Mouse (Mus musculus): ENCODE data around the gene Zfp609.

Zfp609 gene

DNA sequence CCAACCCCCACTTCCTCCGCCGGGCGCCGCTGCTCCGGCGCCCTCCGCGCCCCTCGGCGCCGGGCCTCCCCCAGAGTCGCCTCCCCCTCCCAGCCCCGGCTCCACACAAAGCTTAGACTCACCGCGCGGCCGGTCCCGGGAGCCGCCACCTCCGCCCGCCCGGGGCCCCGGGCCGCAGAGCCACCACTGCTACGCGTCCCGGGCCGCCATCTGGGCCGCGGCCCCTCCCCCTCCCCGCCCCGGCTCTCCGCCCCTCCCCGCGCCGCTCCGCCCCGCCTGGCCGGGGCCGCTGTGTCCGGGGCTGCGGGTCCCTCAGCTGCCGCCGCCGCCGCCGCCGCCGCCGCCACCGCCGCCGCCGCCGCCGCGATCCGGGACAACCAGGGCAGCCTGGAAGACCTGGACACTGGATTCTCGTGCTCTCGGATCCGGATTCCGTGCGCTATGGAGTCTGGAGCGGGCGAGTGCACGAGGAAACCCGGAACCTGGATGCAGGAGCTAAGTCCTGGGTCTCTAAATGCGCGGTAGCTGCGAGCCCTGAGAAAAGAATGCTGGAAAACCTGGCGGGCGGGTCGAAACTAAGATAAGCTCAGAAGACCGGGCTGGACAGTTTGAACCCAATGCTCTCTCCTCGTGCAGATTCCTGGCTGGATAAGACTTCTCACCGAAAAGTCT lies at the start of gene Zfp609:
Zfp609 (minus strand) TSS at position 221 of the 672 bp plus-strand sequence.
- in situ Hi-C loops (cut with MboI, MseI) = no loop called here

DNA sequence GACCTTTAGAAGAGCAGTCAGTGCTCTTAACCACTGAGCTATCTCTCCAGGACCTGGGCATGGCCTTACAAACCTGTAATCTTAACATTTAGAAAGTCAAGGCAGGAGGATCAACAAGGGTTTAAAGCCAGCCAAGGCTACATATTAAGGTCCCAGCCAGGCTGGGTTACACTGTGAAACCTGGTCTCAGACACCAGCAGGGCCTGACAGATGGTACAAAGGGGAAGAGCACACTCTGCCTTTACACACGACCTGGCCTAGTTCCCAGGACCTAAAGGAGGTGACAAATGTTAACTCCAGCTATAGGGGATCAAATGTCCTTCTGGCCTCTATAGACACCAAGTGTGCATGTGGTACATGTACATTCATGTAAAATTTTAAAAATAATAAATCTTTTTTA lies 32.3 kb upstream of the Zfp609 start:
- in situ Hi-C loops (cut with MboI, MseI) = no loop called here

DNA sequence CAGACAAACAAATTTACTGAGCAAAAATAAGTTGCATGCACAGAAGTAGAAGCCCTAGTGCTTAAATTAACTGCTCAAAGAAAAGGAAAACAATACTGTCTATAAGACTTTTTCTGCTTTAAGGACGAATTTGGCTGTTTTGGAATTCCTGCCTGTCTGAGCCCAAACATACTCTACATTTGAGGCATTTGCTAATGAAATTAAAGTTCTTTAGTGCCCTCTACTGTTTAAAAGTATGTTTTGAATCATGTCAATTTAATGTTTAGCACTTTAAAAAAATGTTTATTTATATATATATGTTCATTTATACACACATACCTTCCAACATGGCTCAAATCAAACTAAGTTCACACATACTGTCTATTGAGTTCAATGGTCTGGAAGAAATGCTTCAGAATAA lies 22.8 kb upstream of the Zfp609 start:
- in situ Hi-C loops (cut with MboI, MseI) = no loop called here

DNA sequence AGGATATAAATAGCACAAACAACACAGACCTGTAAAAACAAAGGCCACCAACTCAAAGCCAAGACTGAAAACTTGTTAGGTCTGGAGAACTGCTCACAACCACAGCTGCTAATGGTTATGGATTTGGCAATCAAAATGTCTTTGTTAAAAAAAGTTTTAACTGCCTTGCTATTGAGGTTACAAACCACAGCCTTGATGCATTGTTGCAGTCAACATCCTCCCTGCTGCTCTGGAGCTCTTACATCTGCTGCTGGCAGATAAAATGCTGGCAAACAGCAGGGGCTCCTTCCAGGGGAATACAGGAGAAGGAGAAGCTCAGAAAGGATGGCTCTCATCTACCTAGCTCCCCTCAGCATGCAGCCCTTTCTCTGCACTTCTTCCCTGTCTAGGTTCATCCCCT lies 20.8 kb upstream of the Zfp609 start:
- in situ Hi-C loops (cut with MboI, MseI) = loop anchor here (5.0 kb wide), 1 partner anchor 96 kb away; no protein-coding TSS in a partner anchor

DNA sequence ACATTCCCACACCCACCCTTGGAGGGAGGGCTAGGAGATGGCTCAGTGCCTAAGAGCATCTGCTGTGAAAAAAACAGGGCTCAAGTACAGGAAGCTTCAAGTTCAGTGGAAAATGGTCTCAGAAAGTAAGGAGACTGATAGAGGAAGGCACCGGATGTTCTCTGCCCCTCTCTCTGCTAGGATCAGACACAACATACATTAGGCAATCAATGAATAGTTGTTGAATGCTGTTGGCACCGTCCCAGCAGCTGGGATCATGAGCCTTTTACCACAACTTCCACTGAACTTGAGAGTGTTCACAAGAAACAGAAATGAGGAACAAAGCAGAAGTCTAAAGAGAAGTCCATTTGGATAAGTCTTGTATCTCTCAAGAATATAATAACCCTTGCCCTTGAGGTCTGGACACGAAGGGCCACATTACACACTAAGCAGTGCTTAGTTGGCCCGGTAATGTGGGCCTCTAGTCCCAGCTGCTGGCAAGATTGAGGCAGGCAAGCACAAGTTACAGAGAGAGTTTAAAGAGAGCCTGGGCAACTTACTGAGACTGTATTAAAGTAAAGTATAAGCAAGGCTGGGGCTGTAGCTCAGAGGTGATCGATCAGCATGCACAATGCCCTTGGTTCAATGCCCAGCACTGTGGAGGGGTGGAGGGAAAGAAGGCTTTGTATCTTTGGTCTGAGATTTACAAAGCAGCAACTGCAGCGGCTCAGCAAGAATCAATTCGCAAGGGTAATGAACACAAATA lies 17.2 kb upstream of the Zfp609 start:
- in situ Hi-C loops (cut with MboI, MseI) = loop anchor here (5.0 kb wide), 1 partner anchor 92 kb away; no protein-coding TSS in a partner anchor

DNA sequence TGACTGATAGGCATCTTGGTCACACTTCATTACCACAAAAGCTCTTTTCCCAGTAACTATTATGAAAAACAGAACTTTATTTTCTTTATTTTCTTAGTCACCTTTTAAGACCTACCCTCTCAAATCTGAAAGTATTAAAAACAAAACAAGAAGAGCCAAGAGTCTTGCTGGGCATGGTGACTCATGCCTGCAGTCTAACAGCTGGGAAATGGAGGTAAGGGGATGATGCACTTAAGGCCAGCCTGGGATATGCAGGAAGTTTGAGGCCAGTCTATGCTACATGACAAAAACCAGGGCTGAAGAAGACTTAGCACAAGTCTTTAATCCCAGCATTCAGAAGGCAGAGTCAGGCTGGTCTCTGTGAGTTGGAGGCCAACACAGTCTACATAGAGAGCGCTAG lies 12.5 kb upstream of the Zfp609 start:
- in situ Hi-C loops (cut with MboI, MseI) = no loop called here

DNA sequence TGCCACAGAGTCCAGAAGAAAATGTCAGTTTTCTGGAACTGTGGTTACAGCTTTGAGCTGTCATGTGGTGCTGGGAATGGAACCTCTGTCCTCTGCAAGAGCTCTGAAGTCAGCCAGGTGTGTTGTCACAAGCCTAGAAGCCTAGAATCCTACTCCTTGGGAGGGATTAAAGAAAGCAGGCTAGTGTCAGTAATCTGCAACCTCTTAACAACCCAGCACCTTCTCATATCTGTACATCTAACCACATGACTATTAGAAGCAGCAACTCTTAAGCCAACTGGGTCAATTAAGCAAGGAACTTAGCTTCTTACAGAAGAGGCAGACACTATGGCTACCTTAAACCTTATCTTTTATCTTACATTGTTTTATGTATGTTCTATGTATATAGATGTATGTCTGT lies 9.6 kb upstream of the Zfp609 start:
- in situ Hi-C loops (cut with MboI, MseI) = no loop called here

DNA sequence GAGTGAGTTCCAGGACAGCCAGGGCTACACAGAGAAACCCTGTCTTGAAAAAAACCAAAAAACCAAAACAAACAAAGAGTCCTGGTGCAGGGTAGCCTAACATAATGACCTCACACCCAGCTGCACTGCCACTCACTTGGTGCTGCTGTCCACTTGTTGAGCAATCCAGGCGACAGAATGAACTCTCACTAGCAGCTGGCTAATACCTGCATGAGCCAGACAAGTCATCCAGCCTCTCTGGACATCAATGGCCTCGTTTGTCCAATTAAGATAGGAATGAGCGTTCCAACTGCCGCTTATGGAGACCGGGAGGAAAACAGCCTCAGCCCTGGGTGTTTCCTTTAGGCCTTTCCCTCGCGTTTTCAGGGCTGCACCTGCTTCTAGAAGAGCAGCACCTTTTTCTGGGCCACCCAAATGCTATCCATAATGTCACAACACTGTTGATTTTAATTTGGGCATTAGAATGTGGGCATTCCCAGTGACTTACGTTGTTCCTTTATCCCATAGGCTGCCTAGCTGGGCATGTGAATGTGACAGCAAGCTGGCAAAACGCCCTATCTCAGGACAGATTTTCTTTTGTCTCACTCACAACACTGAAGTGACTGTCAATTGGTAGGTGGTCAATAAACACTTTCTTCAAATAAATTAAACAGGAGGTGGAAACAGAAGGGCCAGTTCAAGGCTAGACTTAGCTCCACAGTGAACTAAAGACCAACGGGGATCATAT lies 7.4 kb upstream of the Zfp609 start:
- in situ Hi-C loops (cut with MboI, MseI) = no loop called here

DNA sequence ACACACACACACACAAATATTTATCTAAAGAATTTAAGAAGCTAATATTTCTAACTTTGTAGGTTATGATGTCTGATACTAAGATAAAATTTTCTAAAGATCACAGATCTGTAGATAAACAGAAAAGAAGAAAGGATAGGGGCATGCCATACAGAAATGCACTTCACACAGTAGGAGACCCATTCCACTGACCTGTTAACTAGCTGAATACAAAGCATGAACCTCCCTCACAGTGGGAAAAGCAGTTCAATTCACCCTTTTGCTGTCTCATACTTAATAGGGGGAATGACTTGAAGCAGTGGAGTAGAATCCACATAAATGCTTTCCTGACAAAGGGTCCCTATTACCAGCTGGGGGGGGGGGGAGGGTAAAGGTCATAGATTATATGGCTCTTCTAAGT lies 6.3 kb upstream of the Zfp609 start:
- in situ Hi-C loops (cut with MboI, MseI) = no loop called here

DNA sequence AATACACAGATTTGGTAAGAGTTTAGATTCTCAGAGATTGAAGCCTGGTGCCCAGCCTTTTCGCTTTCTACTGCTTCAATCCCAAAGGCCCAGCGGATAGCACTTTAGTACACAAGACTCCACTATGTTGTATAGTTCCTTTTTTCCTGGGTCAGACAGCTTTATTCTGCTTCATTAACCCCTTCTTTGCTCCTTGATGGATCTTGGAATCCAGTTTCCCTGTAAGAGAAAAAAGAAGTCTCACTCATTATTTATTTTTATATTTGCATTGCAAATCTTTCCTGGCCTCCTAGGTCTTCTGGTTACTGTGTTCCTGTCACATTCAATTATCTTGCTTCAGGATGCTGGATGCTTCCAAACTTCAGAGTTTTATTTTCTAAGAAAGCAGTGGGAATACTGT lies 5.9 kb upstream of the Zfp609 start:
- in situ Hi-C loops (cut with MboI, MseI) = no loop called here

DNA sequence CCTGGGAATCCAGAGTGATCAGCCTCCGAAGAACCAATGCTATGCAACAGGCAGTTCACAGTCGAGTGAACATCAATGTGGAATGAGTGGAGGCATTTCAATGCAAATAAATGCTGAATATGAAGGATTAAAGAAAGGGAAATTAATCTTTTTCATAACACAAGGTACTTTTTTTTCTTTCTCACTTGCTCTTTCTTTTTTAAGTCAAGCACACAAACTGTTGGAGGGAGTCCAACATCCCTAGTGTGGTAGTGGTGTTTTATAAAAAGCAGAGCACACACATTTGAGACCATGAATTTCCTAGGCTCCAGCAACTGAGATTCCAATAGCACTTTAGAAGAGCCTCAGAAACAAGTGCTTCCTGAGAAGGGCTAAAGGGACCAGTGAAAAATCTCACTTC lies 4.7 kb upstream of the Zfp609 start:
- in situ Hi-C loops (cut with MboI, MseI) = no loop called here

DNA sequence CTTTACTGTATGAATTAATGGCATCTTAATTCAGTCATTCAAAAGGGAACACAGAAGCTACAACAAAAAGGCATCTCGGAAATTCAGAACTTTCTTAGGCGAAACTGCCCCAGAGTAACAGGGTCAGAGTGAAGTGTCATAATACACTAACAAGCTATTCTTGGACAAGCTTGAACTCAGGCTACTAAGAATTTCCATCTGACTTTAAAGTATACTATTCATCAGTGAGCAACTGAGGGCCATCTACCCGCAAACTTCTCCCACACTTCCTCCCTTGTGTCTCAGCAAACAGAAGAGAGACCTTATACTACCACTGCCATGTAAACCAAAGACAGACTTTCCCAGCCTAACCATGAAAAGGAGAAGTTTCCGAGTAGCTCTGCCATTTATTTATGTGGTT lies 3.8 kb upstream of the Zfp609 start:
- in situ Hi-C loops (cut with MboI, MseI) = no loop called here

DNA sequence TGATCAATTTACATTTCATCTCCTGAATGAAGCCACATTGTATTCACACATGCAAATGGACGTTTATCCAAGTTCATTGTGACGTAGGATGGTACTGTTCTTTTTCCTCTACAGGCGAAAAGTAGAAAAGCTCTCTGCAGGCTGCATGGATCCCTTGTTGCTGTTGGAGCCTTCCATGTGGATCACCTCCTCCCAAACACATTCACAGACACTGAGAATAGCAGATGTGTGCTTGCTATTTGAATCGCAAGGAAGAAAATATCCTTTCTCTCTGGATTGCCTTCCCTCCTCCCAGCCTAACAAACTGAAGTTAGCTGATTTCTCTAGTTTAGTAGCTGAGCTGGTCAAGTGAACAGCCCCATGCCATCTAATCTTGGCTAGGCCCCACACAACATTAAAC lies 2.9 kb upstream of the Zfp609 start:
- in situ Hi-C loops (cut with MboI, MseI) = no loop called here

DNA sequence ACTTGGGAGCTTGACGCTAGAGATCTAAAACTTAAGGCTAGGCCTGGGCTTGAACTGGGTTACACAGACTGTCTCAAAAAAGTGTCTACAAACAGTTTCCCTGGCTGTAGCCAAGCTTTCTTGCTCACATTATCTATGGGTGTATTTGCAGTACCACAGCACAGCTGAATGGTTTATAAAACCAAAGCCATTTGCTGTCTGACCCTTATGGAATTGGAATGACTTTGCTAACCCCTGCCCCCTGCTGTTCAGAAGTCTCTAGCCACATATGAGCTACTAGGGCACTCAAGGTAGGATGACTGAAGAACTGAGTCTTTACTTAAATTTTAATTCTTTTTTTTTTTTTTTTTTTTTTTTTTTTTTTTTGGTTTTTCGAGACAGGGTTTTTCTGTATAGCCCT lies 2.0 kb upstream of the Zfp609 start:
- in situ Hi-C loops (cut with MboI, MseI) = no loop called here

DNA sequence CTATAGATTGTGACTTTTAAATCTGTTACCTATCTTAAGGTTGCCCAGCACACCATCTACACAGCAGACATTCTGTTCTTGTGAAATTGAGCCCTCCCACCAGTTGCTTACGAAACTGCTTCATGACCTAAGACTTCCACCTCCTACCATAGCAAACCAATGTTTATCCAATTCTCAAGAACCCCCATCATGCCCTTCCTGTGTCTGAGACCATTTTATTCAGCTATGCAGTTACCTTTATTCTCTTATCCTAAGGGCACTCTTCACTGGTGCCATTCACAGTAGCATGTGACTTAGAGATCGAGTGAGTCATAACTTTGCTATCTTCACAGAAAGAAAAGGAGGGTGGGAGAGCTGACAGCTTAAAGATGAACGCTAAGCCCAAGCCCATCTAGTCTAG lies 1.1 kb upstream of the Zfp609 start:
- in situ Hi-C loops (cut with MboI, MseI) = no loop called here

DNA sequence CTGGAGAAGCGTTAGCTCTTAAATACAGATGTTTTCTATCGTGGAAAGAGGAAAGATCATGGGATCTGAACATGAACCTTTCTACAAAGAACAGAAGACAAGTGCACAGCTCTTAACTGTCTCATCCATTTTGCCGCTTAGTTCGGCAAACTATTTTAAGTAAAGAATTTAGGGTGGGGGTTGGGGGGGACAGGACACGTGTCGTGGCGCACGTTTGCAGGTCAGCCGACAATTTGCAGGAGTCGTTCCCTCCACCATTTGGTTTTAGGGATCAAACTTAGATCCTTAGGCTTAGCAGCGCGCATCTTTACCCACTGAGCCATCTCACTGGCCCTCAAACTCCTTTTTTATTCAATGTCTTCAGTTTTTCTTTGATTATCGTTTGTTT lies 646 bp upstream of the Zfp609 start:
- in situ Hi-C loops (cut with MboI, MseI) = no loop called here

DNA sequence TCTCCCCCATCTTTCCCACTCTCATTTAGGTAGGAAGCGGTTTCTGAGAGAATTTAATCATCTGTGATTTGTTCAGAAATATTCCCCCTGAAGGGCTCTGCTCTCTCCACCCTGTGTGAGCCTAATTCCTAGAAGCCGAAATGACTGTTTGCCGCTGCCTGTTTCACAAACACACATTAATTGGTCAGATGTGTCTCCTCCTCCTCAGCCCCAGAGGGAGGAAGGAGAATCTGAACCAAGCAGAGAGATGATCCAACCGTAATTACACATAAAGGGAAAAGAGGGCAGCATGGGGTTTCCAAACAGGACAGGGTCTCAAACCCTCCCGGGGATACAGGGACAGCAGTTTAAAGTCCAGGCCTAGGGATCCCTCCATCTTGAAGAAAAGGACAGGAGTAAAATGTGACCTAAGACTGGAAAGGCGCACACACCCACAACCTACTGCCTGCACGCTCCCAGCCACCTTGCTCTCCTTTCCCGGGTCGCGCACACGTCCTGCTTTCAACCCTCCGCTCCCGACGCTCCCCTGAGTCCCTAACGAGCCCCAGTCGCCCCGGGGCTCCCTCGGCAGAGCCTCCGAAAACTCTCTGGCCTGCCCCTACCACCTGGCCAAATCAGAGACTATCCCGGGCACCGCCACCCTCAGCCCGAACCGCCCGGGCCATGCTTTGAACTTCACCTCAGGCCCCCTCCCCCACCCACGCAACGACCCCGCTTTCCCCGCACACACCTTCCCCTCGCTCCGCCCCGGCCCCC lies 598 bp downstream of the Zfp609 start:
- in situ Hi-C loops (cut with MboI, MseI) = no loop called here

DNA sequence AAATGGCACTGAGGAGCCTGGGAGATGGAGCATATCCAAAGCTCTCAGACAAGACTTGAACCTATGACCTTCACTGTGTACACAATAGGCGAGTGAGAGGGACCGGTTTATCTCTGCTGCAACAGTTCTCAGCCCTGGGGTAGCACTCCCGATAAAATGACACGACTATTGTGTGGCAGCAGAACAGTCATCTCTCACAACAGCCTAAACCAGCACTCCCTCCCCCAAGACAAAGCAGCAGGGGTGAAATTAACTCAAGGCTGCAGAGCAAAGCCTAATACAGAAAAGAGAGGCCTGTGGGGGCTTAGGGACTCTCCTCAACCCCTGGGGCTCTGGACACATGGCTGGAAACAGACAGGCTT lies 1.2 kb downstream of the Zfp609 start:
- in situ Hi-C loops (cut with MboI, MseI) = no loop called here

DNA sequence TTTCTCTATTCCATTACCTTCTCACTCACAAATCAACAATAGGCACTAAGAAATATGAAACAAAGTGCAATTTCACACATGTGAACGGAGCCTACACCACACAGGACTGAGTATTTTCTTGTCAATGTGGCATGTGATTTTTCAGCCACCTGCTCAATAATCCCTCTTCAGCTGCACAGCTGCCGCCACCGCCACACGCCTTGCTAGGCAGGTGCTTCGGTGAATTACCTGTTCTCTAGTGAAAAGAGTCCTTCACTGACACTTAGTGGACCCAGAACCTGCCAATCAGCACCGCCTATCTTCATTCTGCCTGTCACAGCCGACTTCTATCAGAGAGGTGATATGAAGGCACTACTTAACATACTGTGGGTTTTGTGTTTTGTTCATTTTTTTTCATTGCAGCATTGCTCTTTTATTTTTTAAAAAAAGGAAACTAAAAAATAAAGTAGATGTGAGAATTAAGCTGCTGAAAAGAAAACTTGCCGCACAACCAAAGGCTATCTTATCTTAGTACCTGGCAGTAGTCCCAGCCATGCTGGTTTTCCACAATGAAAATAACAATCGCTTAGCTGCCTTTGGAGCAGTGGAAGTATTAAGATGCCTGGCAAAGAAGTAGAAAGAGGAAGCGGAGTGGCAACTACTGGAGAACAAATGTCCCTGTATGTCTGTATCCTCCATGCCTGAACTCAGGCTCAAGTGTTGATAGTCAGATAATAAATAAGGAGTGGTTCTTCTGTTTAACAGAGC lies 3.5 kb downstream of the Zfp609 start:
- in situ Hi-C loops (cut with MboI, MseI) = no loop called here

DNA sequence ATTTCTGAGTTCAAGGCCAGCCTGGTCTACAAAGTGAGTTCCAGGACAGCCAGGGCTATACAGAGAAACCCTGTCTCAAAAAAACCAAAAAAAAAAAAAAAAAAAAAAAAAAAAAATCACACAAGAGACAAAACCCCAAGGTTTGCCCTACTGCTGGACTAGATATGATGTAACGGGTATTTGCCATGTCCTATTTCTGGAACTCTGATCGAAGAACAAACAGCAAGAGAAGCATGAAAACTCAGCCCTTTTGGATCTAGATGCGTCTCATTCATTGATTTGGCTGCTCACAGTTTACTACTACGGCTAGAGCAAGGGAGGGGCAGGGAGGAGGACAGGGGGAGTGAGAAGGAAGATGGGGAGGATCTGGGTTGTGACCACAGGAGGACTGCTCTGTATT lies 5.4 kb downstream of the Zfp609 start:
- in situ Hi-C loops (cut with MboI, MseI) = no loop called here

DNA sequence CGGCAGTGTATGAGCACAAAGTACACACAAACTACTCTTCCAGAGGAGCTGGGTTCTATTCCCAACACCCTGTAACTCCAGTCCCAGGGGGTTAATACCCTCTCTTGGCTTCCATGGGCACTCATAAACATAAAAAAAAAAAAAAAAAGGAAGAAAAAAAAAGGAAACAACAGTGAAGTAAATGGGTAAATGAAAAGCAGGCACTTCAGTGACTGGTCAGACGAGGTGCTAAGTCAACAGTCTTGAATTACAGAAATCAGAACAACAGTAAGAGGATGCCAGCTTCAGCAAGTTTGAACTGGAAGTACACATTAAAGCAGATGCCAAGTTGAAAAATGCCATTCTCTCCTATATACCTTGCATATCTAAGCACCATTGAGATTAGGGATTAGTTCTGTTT lies 7.1 kb downstream of the Zfp609 start:
- in situ Hi-C loops (cut with MboI, MseI) = no loop called here
